8 mouse cellular contexts compared by ENCODE assay signal in genomic region chr13:113035852-113036251, GRCm38 (mm10). TPM values are rescaled to one million over a fixed set of nuclear protein-coding genes. Genes with fewer than 3 reads are reported as not detected.
A peak's percentile ranks its signal among the peaks of the same experiment; 100 is the strongest.
DNase-seq lines count a peak whose midpoint lies in the region; ATAC-seq lines count a peak whose summit lies in the region.

No protein-coding gene starts in this region.

- intact Hi-C loops in left cerebral cortex, postnatal 14 days (cut with DNase I), result loop anchor here (5.0 to 10.0 kb wide), 2 partner anchors 111 to 349 kb away; partner anchors contain the start of genes Dhx29 and Mtrex

- H3K27me3 ChIP-seq in intestine, embryonic 15.5 days (replicated peaks), result peaks cover 28% of the 10 kb centered on the region

- H3K9ac ChIP-seq in intestine, embryonic 15.5 days, result no peak overlapping the region

- peak; percentile 39 to 70 for DNase-seq in urinary bladder, adult 18-20 months (ENCODE audit: low spot score in 2 of 2)
- DNase-seq in urinary bladder, adult 2 months (ENCODE audit: low spot score), result no peak
- DNase-seq in embryo, embryonic 11.5 days (ENCODE audit: low read depth, low spot score), result peak; percentile 88
- DNase-seq in gastrocnemius, postnatal 4 days (ENCODE audit: low spot score in 2 of 2), result peak; percentile 29 to 66
- peak; percentile 84 to 88 for DNase-seq in left cerebral cortex, postnatal 14 days (ENCODE audit: low spot score in 2 of 2)
- DNase-seq in mesoderm, embryonic 11.5 days (ENCODE audit: low read depth, low spot score), result peak; percentile 93
- DNase-seq in skeletal muscle tissue, adult 2 months (ENCODE audit: low read depth, low spot score), result peak; percentile 73

- peak overlapping the region; percentile 54 for H3K4me3 ChIP-seq in intestine, embryonic 15.5 days (replicated peaks)

- no peak overlapping the region for H3K27ac ChIP-seq in intestine, embryonic 15.5 days

- no peaks in the 10 kb centered on the region for H3K9me3 ChIP-seq in intestine, embryonic 15.5 days

- WGBS in intestine, embryonic 15.5 days, result under 1% methylated on average over 4 of the region's 4 CpGs

- H3K4me2 ChIP-seq in intestine, embryonic 15.5 days (replicated peaks), result peak overlapping the region; percentile 96

- ATAC-seq in intestine, embryonic 15.5 days, result peak; percentile 85

- no peaks in the 10 kb centered on the region for H3K36me3 ChIP-seq in intestine, embryonic 15.5 days

- H3K4me1 ChIP-seq in intestine, embryonic 15.5 days (replicated peaks), result peaks cover 16% of the 10 kb centered on the region

RNA-seq across cellular contexts. Expression of gene Cdc20b, which starts 0.9 kb away (rescaled TPM):
- not detected in 2 replicates for polyA plus RNA-seq in urinary bladder, adult 2 months (2012; rRNA removed)
- not detected for total RNA-seq in gastrocnemius, postnatal 4 days (2021)
- polyA plus RNA-seq in intestine, embryonic 15.5 days (2015; fragmentation: Nextera tagmentation; extraction: Ambion mirVana), result not detected in 2 replicates
- not detected for total RNA-seq in left cerebral cortex, postnatal 14 days (2021)

RNA-seq across cellular contexts. Expression of gene Gpx8, which starts 10.4 kb away (rescaled TPM):
- 105 and 114 TPM in 2 replicates for polyA plus RNA-seq in urinary bladder, adult 2 months (2012; rRNA removed)
- 10 to 100 TPM; 54.8 to 60.8 TPM for total RNA-seq in gastrocnemius, postnatal 4 days (2021)
- 106 and 119 TPM in 2 replicates for polyA plus RNA-seq in intestine, embryonic 15.5 days (2015; fragmentation: Nextera tagmentation; extraction: Ambion mirVana)
- total RNA-seq in left cerebral cortex, postnatal 14 days (2021), result 10 to 100 TPM; 12.5 to 14.1 TPM

RNA-seq across cellular contexts. Expression of gene Mcidas, which starts 42.2 kb away (rescaled TPM):
- polyA plus RNA-seq in urinary bladder, adult 2 months (2012; rRNA removed), result 0.14 and 0.25 TPM in 2 replicates
- total RNA-seq in gastrocnemius, postnatal 4 days (2021), result not detected
- polyA plus RNA-seq in intestine, embryonic 15.5 days (2015; fragmentation: Nextera tagmentation; extraction: Ambion mirVana), result 0.09 TPM in 1 of 2 replicates, not detected in the other
- total RNA-seq in left cerebral cortex, postnatal 14 days (2021), result under 1 TPM; 0.20 to 0.36 TPM

RNA-seq across cellular contexts. Expression of gene Ccno, which starts 48.2 kb away (rescaled TPM):
- polyA plus RNA-seq in urinary bladder, adult 2 months (2012; rRNA removed), result 0.57 and 0.67 TPM in 2 replicates
- total RNA-seq in gastrocnemius, postnatal 4 days (2021), result under 1 TPM in 1 of 2 experiments, not detected in 1; 0.26 TPM
- 0.27 and 0.34 TPM in 2 replicates for polyA plus RNA-seq in intestine, embryonic 15.5 days (2015; fragmentation: Nextera tagmentation; extraction: Ambion mirVana)
- 1 to 10 TPM; 1.1 to 2.1 TPM for total RNA-seq in left cerebral cortex, postnatal 14 days (2021)
